ENCODE assay signal across 24 mouse cellular contexts in genomic region chr3:73042256-73042655, GRCm38 (mm10). TPM values are rescaled to one million over a fixed set of nuclear protein-coding genes. Genes with fewer than 3 reads are reported as not detected.
DNase-seq lines count a peak whose midpoint lies in the region; ATAC-seq and TF ChIP-seq lines count a peak whose summit lies in the region.
"Had no signal": no experiment of that assay in that cellular context is flagged by ENCODE, and none has a peak within 500 bp of the region (broad histone marks: within the 10 kb centered on the region; RNA-seq: fewer than 3 reads in every experiment).

No protein-coding gene starts in this region.

- H3K4me3 ChIP-seq in thymus, adult 2 months (ENCODE audit: control insufficient read depth, insufficient read depth, low read length) = no peak overlapping the region
- H3K4me3 ChIP-seq: embryonic facial prominence, embryonic 13.5 days; embryonic facial prominence, embryonic 15.5 days; erythroblast, embryonic 14.5 days; forebrain, embryonic 10.5 days; forebrain, embryonic 12.5 days had no signal

- no peak for DNase-seq in frontal cortex, postnatal 36 days (ENCODE audit: low spot score in 2 of 2)
- peak; percentile 72 for DNase-seq in A20 (ENCODE audit: low read depth, low spot score)
- DNase-seq in Muller cell, postnatal 12 days (ENCODE audit: inconsistent ontology term) = peak; percentile 16
- no peak for DNase-seq in thymus, adult 2 months
- DNase-seq: adrenal gland, adult 2 months; adrenal gland, postnatal 10 days; adrenal gland, postnatal 25 days; cerebellum, adult 11 months; cerebellum, adult 18-20 months; cerebellum, adult 8-10 months; cerebellum, adult 9-11 months; cerebellum, postnatal 14 days; cerebellum, postnatal 36 days; embryo, embryonic 11 days had no signal

- H3K27ac ChIP-seq in thymus, adult 2 months (ENCODE audit: control insufficient read depth, insufficient read depth, low read length) = no peak overlapping the region
- H3K27ac ChIP-seq: embryonic facial prominence, embryonic 13.5 days; embryonic facial prominence, embryonic 15.5 days; forebrain, embryonic 10.5 days; forebrain, embryonic 12.5 days had no signal

- ATAC-seq in frontal cortex, adult (ENCODE audit: low TSS enrichment) = 0 out of 2 replicates have a peak, but pooled peaks have one; percentile 20
- ATAC-seq: forebrain, embryonic 14.5 days; forebrain, embryonic 16.5 days had no signal

- H3K27me3 ChIP-seq in thymus, adult 2 months (ENCODE audit: control insufficient read depth, insufficient read depth, low read length) = no peaks in the 10 kb centered on the region
- H3K27me3 ChIP-seq: embryonic facial prominence, embryonic 13.5 days; embryonic facial prominence, embryonic 15.5 days; forebrain, embryonic 12.5 days had no signal

- H3K36me3 ChIP-seq in thymus, adult 2 months (ENCODE audit: control insufficient read depth, insufficient read depth, low read length) = no peaks in the 10 kb centered on the region
- H3K36me3 ChIP-seq: embryonic facial prominence, embryonic 13.5 days; embryonic facial prominence, embryonic 15.5 days; forebrain, embryonic 10.5 days; forebrain, embryonic 12.5 days; G1E had no signal

- no peak for TF ChIP-seq POLR2A in thymus, adult 2 months (IDR thresholded peaks at IDR 0.05; ENCODE audit: control insufficient read depth, extremely low read depth, insufficient read depth, low read length, poor library complexity)

- no peaks in the 10 kb centered on the region for H3K4me1 ChIP-seq in thymus, adult 2 months (replicated peaks; ENCODE audit: control insufficient read depth, insufficient read depth, low read length)
- H3K4me1 ChIP-seq: embryonic facial prominence, embryonic 13.5 days; embryonic facial prominence, embryonic 15.5 days; forebrain, embryonic 10.5 days; forebrain, embryonic 12.5 days had no signal

- TF ChIP-seq CTCF in thymus, adult 2 months (IDR thresholded peaks at IDR 0.05; ENCODE audit: borderline replicate concordance, control insufficient read depth, extremely low read depth, insufficient read depth, low read length, poor library complexity) = no peak

RNA-seq across cellular contexts. Expression of gene Slitrk3, which starts 15.3 kb away (rescaled TPM):
- not detected in 2 replicates for polyA plus RNA-seq in thymus, adult 2 months (2012; rRNA removed)
- polyA plus RNA-seq: adrenal gland, adult 2 months; C2C12; erythroblast, embryonic 14.5 days; G1E had no signal

Comparison
In these comparisons a context has a peak if more than half of its experiments do, and no peak if none do; other contexts are left out.
1. DNase-seq: peak in A20 (single experiment) and Muller cell, postnatal 12 days (single experiment); none in frontal cortex, postnatal 36 days (0 of 2) and thymus, adult 2 months (single experiment).